Mouse (Mus musculus) thymus, postnatal 14 days (tissue): ENCODE data around the gene Fxyd5.

ENCODE experiments used
- DNase-seq: peaks from one replicate; pipeline ENCODE4 v3.0.0; 2021

Fxyd5 gene

DNA sequence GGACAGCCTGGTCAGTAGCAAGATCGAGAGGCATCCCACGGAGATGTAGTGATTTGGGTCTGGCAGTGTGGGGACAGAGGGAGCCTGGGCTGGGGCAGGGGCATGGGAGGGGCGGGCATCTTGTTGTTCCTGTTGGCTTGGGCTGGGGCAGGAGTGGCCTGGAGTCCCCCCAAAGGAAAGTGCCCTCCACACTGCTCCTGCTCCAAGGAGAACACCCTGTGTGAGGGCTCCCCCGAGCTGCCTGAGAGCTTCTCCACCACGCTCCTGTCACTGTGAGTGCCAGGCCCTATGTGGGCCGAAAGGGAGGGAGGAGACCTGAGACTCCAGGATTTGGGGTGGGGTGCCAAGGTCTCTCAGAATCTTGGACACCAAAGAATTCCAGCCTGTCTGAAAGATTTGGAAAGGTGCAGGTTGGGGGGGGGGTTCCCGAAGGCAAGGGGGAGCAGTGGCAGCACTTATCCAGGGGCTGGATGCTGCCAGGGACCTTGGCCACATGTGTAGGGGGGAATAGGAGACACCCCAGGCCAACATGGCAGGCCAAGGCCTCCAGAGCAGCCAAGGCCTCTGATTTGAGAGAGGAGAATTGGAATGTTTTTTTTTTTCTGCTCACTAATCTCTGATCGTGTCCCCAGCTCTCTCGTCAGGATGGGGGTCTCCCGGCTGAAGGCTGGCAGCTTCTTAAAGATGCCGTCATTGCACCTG lies 17.8 kb upstream of the Fxyd5 start:
- no peak for DNase-seq

DNA sequence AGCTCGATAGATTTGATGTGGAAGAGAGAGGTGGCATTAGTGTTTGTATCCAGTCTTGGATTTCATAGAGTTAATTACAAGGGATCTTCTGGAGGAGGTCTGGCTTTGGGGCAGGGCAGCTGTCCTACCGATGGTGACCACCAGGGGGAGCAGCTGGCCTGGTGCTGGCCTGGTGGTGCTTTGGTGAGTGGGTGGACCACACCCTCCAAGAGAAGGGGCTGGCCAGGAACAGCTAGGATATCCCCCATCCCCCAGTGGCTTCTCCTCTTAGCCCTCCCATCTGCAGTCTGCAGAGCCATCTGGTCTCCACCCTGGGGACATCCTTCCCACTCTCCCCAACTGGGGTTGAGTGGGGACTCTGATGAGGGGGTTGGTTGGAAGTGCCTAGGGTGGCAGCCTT lies 16.8 kb upstream of the Fxyd5 start, which contains the start of gene Lgi4:
Gene Lgi4, plus strand, starts transcription at position 235 of the 400 bp plus-strand sequence.
- DNase-seq = peak; percentile 76

DNA sequence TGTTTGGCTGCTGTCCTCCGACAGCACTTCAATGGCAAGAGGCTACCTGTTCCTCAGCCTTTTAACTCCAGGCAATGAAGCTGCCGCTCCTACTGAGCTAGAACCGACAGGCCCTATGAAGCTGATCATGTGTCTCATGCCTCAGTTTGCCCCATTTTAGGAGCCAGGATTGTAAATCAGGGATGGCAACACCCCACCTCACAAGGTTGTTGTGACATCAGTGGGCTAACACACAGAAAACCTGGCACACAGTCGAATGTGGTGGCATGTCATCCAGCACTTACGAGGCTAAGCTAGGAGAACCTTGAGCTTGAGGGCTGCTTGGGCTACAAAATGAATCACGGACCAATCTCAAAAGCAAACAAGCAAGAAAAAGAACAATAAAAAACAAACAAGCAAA lies 15.9 kb upstream of the Fxyd5 start:
- no peak for DNase-seq

DNA sequence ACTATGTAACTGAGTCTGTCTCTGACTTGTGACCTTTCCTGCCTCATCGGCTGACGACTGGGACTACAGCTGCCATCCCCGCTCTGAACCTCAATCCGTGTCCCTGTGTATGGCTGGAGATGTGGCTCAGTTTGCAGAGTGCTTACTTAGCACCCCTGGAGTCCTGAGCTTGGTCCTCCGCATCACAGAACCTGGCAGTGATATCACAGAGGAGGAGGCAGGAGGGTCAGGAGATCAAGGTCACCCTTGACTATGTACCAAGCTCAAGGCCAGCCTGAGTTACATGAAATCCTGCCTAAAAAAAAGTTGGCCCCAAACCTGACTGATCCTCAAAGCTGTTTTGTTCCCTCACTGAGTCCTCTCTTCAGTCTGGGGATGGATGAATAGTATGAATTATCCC lies 15.4 kb upstream of the Fxyd5 start:
- no peak for DNase-seq

DNA sequence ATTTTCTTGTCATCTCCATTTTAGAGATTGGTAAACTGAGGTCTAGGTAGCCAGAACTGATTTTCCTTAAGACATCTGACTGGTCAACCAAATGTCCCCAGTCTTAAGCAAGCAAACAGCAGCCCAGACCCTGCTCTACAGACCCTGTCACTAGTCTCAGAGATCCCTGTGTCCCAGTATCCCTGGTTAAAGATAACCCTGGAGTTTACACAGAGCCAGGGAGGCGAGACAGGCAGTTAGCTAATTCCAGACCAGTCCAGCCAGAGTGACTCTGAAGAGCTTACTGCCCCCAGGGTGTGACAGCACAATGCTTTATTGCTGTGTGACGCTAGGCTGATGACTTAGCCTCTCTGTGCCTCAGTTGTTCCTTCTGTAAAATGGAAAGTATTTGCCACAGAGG lies 14.8 kb upstream of the Fxyd5 start, which contains the start of gene Fxyd1:
Gene Fxyd1, minus strand, starts transcription at position 129 of the 400 bp plus-strand sequence.
- DNase-seq = no peak

DNA sequence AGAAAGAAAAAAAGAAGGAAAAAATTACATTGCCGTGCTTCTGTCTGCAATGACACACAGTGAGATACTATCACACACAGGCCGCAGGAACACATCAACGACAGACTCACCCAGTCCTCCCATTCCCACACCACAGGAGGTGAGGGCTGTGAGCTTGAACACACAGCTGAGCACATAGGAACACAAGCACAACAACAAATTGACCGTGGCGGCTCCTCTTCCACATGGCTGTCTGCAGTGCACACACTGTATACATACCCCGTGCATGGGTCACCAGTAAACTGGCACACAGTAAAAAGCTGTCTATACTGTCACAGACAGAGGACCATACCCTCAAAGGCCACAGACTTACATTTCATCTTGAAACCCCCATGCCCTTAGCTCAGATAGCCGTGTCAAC lies 14.2 kb upstream of the Fxyd5 start:
- DNase-seq = no peak

DNA sequence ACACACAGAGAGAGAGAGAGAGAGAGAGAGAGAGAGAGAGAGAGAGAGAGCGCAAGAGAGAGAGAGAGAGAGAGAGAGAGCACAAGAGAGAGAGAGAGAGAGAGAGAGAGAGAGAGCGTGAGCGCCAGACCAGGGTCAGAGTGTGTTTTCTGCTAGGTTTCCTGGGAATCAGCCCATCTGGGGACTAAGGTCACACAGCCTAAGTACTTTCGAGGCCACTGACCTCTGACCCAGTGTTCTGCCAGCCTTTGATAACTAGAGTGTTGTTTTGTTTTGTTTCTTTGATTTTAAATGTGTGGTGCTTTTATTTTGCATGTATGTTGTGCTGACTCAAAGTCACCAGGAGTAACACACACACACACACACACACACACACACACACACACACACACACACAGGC lies 13.6 kb upstream of the Fxyd5 start:
- DNase-seq = no peak

DNA sequence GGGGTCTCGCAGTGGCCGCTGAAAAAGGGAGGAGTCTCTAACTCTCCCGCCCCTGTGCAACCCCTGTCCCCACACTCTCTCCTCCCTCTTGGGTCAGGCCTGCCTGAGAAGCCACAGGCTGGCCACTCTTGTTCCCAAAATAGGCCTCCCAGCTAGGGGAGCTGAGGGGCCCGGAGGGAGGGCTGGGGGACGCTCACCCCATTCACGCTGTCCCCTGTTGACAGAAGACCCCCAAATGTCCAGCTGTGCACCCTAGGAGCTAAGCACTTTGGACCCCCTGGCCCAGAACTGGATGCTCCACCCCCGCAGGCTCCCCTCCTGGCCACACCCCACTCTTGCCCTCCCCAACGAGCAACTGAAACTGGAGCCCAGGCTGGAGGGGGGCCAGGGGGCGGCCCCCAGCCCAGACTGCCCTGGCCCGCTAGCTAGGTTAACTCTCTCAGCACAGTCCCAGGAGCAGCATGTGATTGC lies 13.1 kb upstream of the Fxyd5 start:
- no peak for DNase-seq

DNA sequence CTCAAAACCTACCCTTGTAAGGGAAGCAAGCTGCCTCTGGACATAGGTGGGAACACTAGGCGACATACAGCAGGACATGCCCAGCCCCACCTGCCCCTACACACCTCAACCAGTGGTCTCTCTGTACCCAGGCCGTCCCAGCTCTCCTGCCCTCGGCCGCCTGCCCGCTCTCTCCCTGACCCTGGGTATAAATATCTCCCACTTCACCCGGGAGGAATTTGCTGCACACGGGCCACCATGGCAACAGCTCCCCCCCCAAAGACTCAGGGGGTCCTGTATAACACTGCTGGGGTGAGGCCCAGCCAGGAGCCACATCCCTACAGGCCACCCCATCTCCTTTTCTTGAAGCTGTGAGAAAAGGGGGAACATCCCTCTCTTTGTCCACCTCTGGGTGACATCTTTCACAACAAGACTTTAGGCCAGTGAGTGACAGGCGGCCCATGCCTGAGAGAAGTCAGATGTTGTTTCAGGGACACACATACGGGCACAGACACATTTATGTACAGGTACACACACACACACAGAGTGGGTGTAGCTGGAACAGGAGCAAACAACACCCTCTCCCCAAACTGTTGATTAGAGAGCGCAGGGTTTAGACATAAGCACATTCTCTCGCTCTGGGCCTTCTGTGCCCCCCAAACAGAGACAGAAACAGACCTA lies 12.5 kb upstream of the Fxyd5 start:
- DNase-seq = no peak

DNA sequence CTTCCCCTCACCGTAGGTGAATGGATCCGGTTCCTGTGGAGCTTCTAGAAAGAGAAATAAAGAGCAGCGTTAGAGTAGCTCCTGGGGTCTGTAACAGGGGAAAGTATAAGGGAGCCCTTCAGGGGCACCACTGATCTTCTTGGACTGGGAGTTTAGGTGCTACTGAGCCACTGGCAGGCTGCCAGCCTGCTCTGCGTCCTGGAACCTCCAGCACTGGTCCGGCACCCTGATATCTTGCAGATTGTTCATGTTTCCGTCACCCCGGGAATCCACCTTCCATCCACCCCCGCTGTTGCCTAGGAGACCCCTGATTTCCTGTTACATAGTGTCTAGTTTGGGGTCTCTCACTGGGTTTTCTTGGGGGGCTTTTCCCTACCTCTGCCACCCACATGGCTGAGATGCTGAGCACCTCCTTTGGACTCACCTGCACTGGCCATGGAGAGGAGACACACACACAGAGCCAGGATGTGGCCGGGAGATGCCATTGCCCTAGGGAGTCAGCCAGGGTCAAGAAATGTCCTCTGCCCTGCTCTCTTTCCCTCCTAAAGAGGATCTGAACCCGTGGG lies 11.7 kb upstream of the Fxyd5 start:
- no peak for DNase-seq

DNA sequence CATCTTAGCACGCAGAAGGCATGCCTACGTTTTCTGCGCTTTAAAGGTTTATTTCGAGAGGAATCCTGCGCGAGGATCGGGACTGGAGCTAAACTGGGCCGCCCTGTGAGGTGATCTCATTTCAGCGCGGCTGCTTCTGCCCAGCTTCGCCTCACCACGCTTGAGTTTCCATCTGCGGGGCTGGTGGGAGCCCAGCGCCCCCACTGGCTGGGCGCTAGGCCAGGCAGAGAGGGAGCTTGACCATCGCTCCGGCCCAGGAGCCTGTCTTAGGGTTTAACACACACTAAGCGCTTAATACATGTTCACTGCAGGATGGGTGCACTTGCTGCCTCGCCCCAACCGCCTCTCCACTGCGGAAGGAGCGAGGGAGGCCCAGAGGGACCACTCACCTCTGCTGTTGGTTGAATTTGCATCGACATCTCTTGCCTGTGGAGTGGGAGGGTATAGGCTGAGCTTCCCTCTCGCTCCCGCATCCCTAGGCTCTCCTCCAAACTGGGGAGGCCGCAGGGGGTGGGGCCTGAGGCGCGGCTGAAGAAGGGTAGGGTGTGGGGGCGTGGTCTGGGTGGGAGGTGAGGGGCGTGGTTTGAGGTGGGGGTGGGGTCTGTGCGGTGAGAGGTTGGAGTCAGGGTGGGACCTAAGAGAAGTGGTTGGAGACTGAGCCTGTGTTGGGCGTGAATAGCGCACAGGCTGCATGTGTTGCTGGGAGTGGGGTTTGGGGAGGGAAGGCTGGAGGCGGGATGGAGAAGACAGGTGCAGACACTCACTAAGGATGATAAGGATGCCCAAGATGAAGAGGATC lies 10.6 kb upstream of the Fxyd5 start:
- no peak for DNase-seq

DNA sequence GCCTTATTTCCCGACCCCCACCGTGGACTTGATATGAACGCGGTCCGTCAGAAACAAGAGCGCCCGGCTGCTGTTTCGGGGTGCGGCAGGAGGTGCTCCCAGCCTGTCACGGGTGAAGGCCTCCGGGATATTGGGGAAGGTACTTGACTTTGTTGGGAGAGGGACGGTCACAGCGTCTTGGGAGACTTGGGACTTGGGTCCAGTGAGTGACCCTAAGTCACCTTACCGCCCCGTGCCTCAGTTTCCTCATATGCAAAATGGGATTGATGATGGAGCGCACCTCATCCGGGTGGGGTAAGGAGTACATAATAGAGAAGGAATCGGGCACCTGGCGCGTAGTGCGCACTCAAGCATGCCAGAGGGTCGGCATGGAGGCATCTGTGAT lies 10.0 kb upstream of the Fxyd5 start:
- no peak for DNase-seq

DNA sequence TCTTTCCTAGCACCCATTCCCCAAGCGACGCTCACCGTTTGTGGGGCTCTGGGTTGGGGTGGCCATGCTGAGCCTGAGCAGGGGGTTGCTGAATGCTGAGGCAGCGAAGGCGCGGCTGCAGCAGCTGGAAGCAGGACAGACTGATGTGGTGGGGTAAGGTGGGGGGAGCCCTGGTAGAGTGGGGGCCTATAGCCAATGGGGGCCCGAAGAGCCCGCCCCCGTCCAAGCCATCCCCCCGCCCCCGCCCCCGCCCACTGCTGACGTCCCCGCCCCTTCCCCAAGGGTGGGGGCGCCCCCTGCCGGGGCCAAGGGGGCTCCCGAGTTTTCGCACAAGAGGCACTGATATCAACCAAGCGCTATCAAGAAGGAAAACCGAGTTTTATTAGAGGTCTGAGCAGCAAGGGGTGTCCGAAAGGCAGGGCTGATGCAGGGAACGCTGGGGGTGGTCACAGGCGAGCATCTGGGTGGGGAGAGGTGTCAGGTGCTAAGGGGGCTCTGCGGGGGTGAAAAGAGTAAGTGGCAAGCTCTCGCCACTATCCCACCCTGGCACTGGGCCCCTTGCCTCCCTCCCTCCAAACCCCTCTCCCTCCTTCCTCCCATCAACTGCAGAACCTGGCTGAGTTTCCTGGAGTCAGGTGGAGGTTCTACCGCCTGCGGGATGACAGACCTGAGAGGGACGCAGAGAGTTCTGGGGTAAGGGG lies 9.2 kb upstream of the Fxyd5 start, which contains the start of gene Fxyd7:
Gene Fxyd7, minus strand, starts transcription at position 147 of the 701 bp plus-strand sequence.
- DNase-seq = peak; percentile 59

DNA sequence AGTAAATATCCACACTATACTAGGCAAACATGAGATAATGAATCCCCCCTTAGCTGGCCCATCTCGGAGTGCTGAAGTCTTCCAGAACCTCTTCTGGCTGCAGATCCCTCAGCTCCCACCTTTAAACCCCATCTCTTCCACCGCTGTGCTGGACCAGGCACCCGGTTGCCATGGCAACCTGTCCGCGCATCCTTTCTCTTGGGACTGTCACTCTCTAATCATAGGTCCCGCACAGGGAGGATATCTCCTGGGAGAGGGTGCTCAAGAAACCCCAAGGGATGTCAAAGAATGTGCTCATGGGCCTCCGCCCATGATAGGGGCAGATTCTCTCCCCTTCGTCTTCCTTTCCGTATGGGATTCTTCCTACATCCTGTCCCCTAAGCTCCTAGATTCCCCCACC lies 8.6 kb upstream of the Fxyd5 start:
- no peak for DNase-seq

DNA sequence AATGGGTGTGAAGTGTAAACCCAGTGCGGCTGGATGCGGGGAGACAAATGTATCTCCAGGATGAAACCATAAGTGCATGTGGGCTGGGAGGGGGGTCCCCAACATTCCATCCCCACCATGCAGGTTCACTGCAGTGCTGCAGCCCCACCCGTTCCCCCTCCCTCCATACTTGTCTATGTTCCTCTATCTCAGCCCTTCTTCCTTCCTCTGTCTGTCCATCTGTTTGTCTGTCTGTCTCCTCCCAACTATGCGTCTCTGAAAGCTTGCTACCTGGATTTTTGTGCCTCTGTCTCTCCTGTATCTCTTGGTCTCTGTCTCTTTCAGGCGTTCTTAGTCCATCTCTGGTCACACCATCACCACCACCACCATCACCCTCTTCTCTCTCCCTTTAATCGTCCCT lies 8.2 kb upstream of the Fxyd5 start:
- no peak for DNase-seq

DNA sequence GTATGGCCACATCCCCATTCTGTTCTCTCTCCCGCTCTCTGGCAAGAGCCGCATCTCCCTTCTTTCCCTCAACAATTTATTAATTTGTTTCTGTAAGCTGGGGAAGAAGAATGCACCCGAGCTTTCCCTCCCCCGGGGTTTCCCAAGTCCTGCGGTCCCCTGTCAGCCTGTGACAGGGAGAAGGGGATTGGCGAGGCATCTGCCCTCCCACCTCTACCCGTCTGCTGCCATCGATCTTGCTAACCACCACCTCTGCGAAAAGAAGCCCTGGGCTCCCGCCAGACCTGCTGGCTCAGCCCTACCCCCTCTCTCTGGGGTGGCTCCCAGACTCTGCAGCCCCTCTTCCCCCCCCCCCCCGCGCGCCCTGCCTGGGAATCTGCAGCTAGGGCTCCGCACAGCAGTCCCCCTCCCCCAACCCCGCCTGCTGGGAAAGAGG lies 7.6 kb upstream of the Fxyd5 start:
- DNase-seq = no peak

DNA sequence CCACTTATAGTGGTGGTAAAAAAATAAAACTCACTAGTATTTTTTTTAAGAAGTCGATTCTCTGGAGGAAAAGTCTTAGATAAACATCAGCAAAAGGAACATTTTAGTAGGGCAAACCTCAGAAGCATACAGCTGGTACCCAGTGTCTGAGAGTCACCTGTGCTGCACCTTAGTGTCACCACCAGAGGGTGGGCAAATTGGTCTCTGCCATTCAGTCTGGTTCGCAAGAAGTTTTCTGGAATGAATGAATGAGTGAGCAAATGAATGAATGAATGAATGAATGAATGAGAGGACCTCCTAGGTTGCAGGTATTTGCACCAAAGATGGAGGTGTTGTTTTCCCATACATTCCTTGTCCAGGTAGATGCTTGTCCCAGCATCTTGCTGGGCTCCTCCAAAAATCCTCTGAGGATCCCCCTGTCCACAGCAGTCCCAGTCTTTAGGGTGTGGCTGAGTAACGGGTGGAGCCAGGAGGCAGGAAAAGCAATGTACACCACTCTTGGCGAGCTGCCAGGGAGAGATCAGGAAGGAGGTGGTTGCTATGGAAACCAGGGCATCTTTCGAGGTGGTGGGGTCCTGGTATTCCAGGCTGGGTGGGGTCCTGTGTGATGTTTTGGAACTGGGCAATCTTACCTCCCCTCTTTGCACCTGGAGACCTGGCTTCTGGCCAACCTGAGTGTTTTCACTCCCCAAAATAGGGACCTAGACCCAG lies 7.0 kb upstream of the Fxyd5 start:
- DNase-seq = no peak

DNA sequence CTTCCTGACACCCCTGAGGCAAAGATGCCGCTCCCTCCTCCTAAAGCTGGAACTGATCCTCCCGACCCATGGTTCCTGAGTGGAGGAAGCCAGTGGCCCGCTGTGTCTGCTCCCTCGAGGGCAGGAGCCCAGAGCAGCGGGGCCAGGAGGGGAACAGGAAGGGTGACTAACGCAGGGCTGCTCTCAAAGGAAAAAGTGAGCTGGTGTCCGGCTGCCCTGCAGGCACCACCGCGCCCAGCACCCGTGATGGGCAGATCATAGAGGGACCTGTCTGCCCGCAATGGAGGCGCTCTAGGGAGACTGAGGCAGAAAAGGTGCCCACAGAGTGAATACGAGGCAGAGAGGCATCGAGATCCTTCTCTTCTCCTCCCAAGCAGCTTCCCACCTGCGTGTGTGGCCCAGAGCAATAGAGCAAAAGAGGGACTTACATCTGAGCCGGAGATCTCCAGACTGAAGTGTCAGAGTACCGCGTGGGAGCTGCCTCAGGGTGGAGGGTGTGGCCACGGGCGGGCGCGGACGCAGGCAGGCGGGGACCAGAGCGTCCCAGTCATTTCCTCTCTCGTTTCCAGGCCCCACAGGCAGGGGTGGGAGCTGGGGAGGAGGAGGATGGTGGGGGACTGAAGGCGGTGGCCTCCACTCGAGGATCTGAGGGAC lies 492 bp downstream of the Fxyd5 start:
- peak; percentile 81 for DNase-seq

DNA sequence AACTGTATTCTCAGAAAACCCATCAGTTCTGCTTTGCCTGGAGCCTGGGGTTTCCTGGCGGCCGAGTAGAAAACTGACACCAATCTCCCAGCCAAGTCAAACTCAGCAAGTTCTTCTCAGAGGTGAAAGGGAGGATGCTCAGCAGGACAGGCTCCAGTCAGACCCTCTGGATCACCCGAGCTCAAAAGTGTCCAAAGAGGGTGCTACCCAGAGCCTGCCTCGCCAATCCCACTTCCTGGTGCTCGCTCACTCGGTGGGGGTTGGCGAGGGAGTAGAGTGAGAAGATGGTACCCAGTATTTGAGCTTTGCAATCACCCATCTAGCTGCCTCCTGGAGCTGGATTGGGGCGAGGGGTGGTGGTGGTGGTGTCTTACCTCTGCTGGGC lies 1.3 kb downstream of the Fxyd5 start:
- no peak for DNase-seq

DNA sequence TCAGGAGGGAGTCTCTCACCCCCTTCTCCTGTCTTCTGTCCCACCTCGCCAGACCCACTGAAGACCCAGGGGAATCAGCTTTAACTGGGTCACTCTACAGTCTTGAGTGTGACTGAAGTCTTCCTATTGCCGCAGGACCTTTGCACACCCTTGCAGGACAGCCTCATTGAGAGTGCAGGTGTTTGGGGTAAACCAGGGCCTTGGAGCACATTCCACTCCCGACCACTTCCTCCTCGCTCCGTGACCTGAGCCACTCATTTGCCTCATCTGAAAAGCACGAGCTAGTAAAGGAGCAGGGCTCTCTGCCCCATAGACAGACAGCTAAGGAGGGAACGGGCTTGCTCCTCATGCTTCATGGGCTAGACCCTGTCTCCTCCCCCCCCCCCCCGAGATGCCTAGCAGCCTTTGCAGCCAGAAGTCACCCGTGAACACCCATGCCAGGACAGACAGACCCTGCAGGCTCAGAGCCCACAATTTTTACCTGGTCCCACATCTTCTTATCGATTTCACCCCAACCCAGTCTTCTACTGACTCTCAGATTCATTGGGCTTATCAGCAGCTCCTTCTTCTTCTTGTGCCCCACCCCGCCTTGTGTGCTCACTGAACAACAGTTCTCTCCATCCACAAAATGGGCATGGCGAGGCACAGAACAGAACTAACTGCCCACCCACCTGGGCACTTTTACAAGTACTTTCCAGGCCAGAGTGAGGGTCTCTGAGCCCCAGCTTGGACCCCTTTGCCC lies 1.8 kb downstream of the Fxyd5 start:
- DNase-seq = peak; percentile 64

DNA sequence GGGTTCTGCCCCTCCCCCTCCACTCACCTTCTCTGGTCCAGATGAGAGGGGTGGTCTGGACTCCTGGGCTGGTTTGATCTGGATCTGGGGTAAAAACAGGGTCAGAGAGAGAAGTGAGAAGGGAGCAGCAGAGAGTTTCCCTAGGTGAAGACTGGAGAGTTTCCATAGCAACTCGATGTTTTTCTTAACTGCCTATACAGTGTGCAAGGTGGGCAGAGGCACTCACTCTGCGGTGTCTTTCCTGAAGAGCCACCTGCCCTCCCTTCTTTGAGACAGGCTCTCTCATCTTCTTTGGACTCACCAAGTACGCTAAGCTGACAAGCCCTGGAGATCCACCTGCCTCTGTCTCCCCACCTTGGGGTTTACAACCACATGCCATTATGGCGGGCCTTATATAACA lies 3.3 kb downstream of the Fxyd5 start:
- DNase-seq = no peak
